Mouse (Mus musculus) MEL (cell line): ENCODE results near the gene Egflam. TPM values are rescaled to one million over a fixed set of nuclear protein-coding genes. Genes with fewer than 3 reads are reported as not detected.

Experiments
- DNase-seq: peaks from one replicate; pipeline ENCODE4 v3.0.0; 2011; ENCODE audit warnings: low read depth, low spot score
- H3K27ac ChIP-seq: 2 replicates; pipeline ENCODE4 v1.5.1; 2012; ENCODE audit warnings: low read depth, mild to moderate bottlenecking, control low read depth, low read length, moderate library complexity; ENCODE audit not compliant: control insufficient read depth
- H3K27me3 ChIP-seq, 2 experiments: fragments of 150-350 bp in 1 of 2; sonication (generic) in 1 of 2; 2 replicates each; pipeline ENCODE4 v1.6.1; 2012; ENCODE audit warnings: low read length in 2 of 2, mild to moderate bottlenecking in 2 of 2, improper control_type of control experiment in 1 of 2, moderate library complexity in 1 of 2; ENCODE audit not compliant: insufficient read depth in 2 of 2, control insufficient read depth in 1 of 2
- H3K36me3 ChIP-seq, 2 experiments: 2 replicates each; pipeline ENCODE4 v1.6.1; 2012 to 2014; ENCODE audit warnings: low read length in 2 of 2, improper control_type of control experiment in 1 of 2, inconsistent platforms in 1 of 2, mild to moderate bottlenecking in 1 of 2; ENCODE audit not compliant: insufficient read depth in 2 of 2, control insufficient read depth in 1 of 2
- H3K4me1 ChIP-seq, 2 experiments: fragments of 150-350 bp in 1 of 2; sonication (generic) in 1 of 2; 2 replicates each; pipeline ENCODE4 v1.6.1; 2012; ENCODE audit warnings: low read length in 2 of 2, improper control_type of control experiment in 1 of 2, mild to moderate bottlenecking in 1 of 2; ENCODE audit not compliant: insufficient read depth in 2 of 2, control insufficient read depth in 1 of 2
- H3K4me3 ChIP-seq, 2 experiments: fragments of 150-350 bp in 1 of 2; sonication (generic) in 1 of 2; 2 replicates each; pipeline ENCODE4 v1.5.1; 2012; ENCODE audit warnings: low read depth in 2 of 2, low read length in 2 of 2, mild to moderate bottlenecking in 2 of 2, moderate library complexity in 2 of 2, control low read depth in 1 of 2, improper control_type of control experiment in 1 of 2; ENCODE audit not compliant: control insufficient read depth in 1 of 2, insufficient read depth in 1 of 2
- H3K79me2 ChIP-seq: 2 replicates; pipeline ENCODE4 v1.6.1; 2012; ENCODE audit warnings: mild to moderate bottlenecking, low read length, moderate library complexity; ENCODE audit not compliant: control insufficient read depth, poor library complexity, insufficient read depth
- H3K9ac ChIP-seq: 2 replicates; pipeline ENCODE4 v1.6.1; 2012; ENCODE audit warnings: low read depth, mild to moderate bottlenecking, control low read depth, low read length, moderate library complexity; ENCODE audit not compliant: control insufficient read depth, poor library complexity, severe bottlenecking
- H3K9me3 ChIP-seq: fragments of 150-350 bp; sonication (generic); replicated peaks from 2 replicates; pipeline ENCODE4 v1.6.1; 2012; ENCODE audit warnings: mild to moderate bottlenecking, low read length, improper control_type of control experiment, moderate library complexity; ENCODE audit not compliant: insufficient read depth
- CHD1 ChIP-seq: IDR thresholded peaks from 2 replicates; pipeline ENCODE4 v1.6.1; 2012; ENCODE audit warnings: low read depth, mild to moderate bottlenecking, inconsistent platforms, low read length, improper control_type of control experiment
- CTCF ChIP-seq, 3 experiments: IDR thresholded peaks in 2 of 3; conservative IDR thresholded peaks in 1 of 3; 2 replicates each; pipeline ENCODE4 v1.5.1; 2011 to 2012; ENCODE audit warnings: low read length in 3 of 3, low read depth in 2 of 3, mild to moderate bottlenecking in 2 of 3, improper control_type of control experiment in 1 of 3, inconsistent platforms in 1 of 3, mixed read lengths in 1 of 3, moderate library complexity in 1 of 3; ENCODE audit not compliant: control insufficient read depth in 1 of 3, insufficient read depth in 1 of 3, poor library complexity in 1 of 3, severe bottlenecking in 1 of 3
- E2F4 ChIP-seq: IDR thresholded peaks from 2 replicates; pipeline ENCODE4 v1.6.1; 2011; ENCODE audit warnings: low read depth, low read length, improper control_type of control experiment, borderline replicate concordance
- ELF1 ChIP-seq: IDR thresholded peaks from 2 replicates; pipeline ENCODE4 v1.6.1; 2014; ENCODE audit warnings: low read depth, mild to moderate bottlenecking, inconsistent platforms, low read length, improper control_type of control experiment, moderate library complexity
- EP300 ChIP-seq, 2 experiments: IDR thresholded peaks; 2 replicates each; pipeline ENCODE4 v1.6.1; 2011; ENCODE audit warnings: improper control_type of control experiment in 2 of 2, low read length in 2 of 2, low read depth in 1 of 2, mild to moderate bottlenecking in 1 of 2
- ETS1 ChIP-seq: IDR thresholded peaks from 2 replicates; pipeline ENCODE4 v1.6.1; 2012; ENCODE audit warnings: low read depth, mild to moderate bottlenecking, inconsistent platforms, low read length, improper control_type of control experiment, moderate library complexity
- GATA1 ChIP-seq: IDR thresholded peaks from 2 replicates; pipeline ENCODE4 v1.6.1; 2011; ENCODE audit warnings: low read depth, low read length, improper control_type of control experiment
- HCFC1 ChIP-seq: IDR thresholded peaks from 2 replicates; pipeline ENCODE4 v1.6.1; 2012; ENCODE audit warnings: low read depth, mild to moderate bottlenecking, inconsistent platforms, low read length, improper control_type of control experiment, moderate library complexity
- KAT2A ChIP-seq: conservative IDR thresholded peaks from 2 replicates; pipeline ENCODE4 v1.6.1; 2012; ENCODE audit warnings: low read depth, low read length, improper control_type of control experiment, inconsistent platforms
- MAX ChIP-seq: IDR thresholded peaks from 2 replicates; pipeline ENCODE4 v1.6.1; 2011; ENCODE audit warnings: low read length, improper control_type of control experiment
- MEF2A ChIP-seq: IDR thresholded peaks from 2 replicates; pipeline ENCODE4 v1.6.1; 2014; ENCODE audit warnings: low read depth, mild to moderate bottlenecking, inconsistent platforms, low read length, improper control_type of control experiment; ENCODE audit not compliant: poor library complexity, insufficient replicate concordance, severe bottlenecking; ENCODE audit errors: extremely low read depth
- MXI1 ChIP-seq: IDR thresholded peaks from 2 replicates; pipeline ENCODE4 v1.6.1; 2011; ENCODE audit warnings: mild to moderate bottlenecking, low read depth, low read length, improper control_type of control experiment
- NRF1 ChIP-seq: IDR thresholded peaks from 2 replicates; pipeline ENCODE4 v1.6.1; 2014; ENCODE audit warnings: low read depth, mild to moderate bottlenecking, inconsistent platforms, low read length, improper control_type of control experiment, moderate library complexity; ENCODE audit not compliant: poor library complexity, insufficient read depth, severe bottlenecking
- POLR2AphosphoS5 ChIP-seq: IDR thresholded peaks from 2 replicates; pipeline ENCODE4 v1.6.1; 2012; ENCODE audit warnings: low read depth, borderline replicate concordance, mild to moderate bottlenecking, inconsistent platforms, low read length, moderate library complexity, mixed read lengths
- RAD21 ChIP-seq: IDR thresholded peaks from 2 replicates; pipeline ENCODE4 v1.6.1; 2011; ENCODE audit warnings: mild to moderate bottlenecking, low read depth, low read length, improper control_type of control experiment
- RCOR1 ChIP-seq: IDR thresholded peaks from 2 replicates; pipeline ENCODE4 v1.6.1; 2012; ENCODE audit warnings: low read depth, mild to moderate bottlenecking, inconsistent platforms, low read length, improper control_type of control experiment
- SIN3A ChIP-seq: IDR thresholded peaks from 2 replicates; pipeline ENCODE4 v1.6.1; 2012; ENCODE audit warnings: low read length, improper control_type of control experiment, inconsistent platforms
- TAL1 ChIP-seq: IDR thresholded peaks from 2 replicates; pipeline ENCODE4 v1.6.1; 2012; ENCODE audit warnings: mild to moderate bottlenecking, inconsistent platforms, low read length, moderate library complexity, mixed read lengths
- TBP ChIP-seq: IDR thresholded peaks from 2 replicates; pipeline ENCODE4 v1.8.0; 2011; ENCODE audit warnings: low read depth, low read length, improper control_type of control experiment
- UBTF ChIP-seq: IDR thresholded peaks from 2 replicates; pipeline ENCODE4 v1.6.1; 2012; ENCODE audit warnings: low read depth, mild to moderate bottlenecking, inconsistent platforms, low read length, improper control_type of control experiment, moderate library complexity, borderline replicate concordance; ENCODE audit not compliant: insufficient read depth
- ZC3H11A ChIP-seq: IDR thresholded peaks from 2 replicates; pipeline ENCODE4 v1.6.1; 2012; ENCODE audit warnings: low read depth, mild to moderate bottlenecking, inconsistent platforms, low read length, improper control_type of control experiment
- ZNF384 ChIP-seq: IDR thresholded peaks from 2 replicates; pipeline ENCODE4 v1.6.1; 2012; ENCODE audit warnings: low read depth, mild to moderate bottlenecking, inconsistent platforms, low read length, improper control_type of control experiment
- polyA plus RNA-seq, 2 experiments: library from polyadenylated mRNA; stranded (reverse) in 1 of 2; unstranded in 1 of 2; fragments of >175 nt in 1 of 2; fragments of >200 nt in 1 of 2; gene quantifications; 2 replicates each; pipeline versions ENCODE4 v1.2.1 to v1.2.4; 2012; ENCODE audit warnings: low replicate concordance in 2 of 2, low read depth in 1 of 2; ENCODE audit not compliant: insufficient read length in 2 of 2, insufficient read depth in 1 of 2, missing spikeins in 1 of 2
- total RNA-seq: library from RNA; depleted of rRNA; stranded (reverse); fragments of 300-350 nt; gene quantifications from 2 replicates; pipeline ENCODE4 v1.2.3, GENCODE M21; 2012

Gene Egflam
- total and polyA plus RNA-seq, 3 experiments = not detected

GRCm38 (mm10) chr15:7206110-7206509 is 192.1 kb downstream of the Egflam start:
- Histone ChIP-seq H3K36me3 (no peaks in the 10 kb centered on the region), H3K27me3 (no peaks in the 10 kb centered on the region), H3K4me1 (no peaks in the 10 kb centered on the region), H3K9me3 (no peaks in the 10 kb centered on the region), H3K79me2 (no peaks in the 10 kb centered on the region), H3K4me3 (no peak overlapping the region), H3K9ac (no peak overlapping the region), H3K27ac (no peak overlapping the region)
- TF ChIP-seq NRF1 (no peak), MAX (no peak), SIN3A (no peak), CTCF (IDR thresholded peaks at IDR 0.05 in 2 of 3, conservative IDR thresholded peaks at IDR 0.05 in 1 of 3; ENCODE audit: control insufficient read depth in 1 of 3, insufficient read depth in 1 of 3, low read depth in 2 of 3, low read length in 3 of 3, poor library complexity in 1 of 3, severe bottlenecking in 1 of 3) (no peak), GATA1 (no peak)
- no peak for DNase-seq

- no peak for DNase-seq
- H3K27ac ChIP-seq = no peak overlapping the region
- H3K27me3 ChIP-seq = no peaks in the 10 kb centered on the region
- H3K4me3 ChIP-seq = no peak overlapping the region
- no peaks in the 10 kb centered on the region for H3K4me1 ChIP-seq
- TF ChIP-seq ZNF384 (no peak), EP300 (IDR thresholded peaks at IDR 0.05; ENCODE audit: low read depth in 1 of 2, low read length in 2 of 2) (no peak)
- H3K9ac ChIP-seq = no peak overlapping the region
- H3K9me3 ChIP-seq = no peaks in the 10 kb centered on the region
- no peaks in the 10 kb centered on the region for H3K79me2 ChIP-seq
- H3K36me3 ChIP-seq = no peaks in the 10 kb centered on the region
Measured at GRCm38 (mm10) chr15:7204917-7205316, 193.3 kb downstream of the Egflam start.

GRCm38 (mm10) chr15:7203606-7204330 is 194.4 kb downstream of the Egflam start:
- Histone ChIP-seq H3K27ac (no peak overlapping the region), H3K4me1 (no peaks in the 10 kb centered on the region), H3K36me3 (no peaks in the 10 kb centered on the region), H3K9me3 (no peaks in the 10 kb centered on the region), H3K27me3 (no peaks in the 10 kb centered on the region), H3K79me2 (no peaks in the 10 kb centered on the region), H3K4me3 (no peak overlapping the region), H3K9ac (no peak overlapping the region)
- DNase-seq = no peak
- TF ChIP-seq UBTF = no peak
- no peak for TF ChIP-seq POLR2AphosphoS5
- no peak for TF ChIP-seq CHD1
- TF ChIP-seq MEF2A = no peak
- TF ChIP-seq TBP = no peak
- TF ChIP-seq CTCF (IDR thresholded peaks at IDR 0.05 in 2 of 3, conservative IDR thresholded peaks at IDR 0.05 in 1 of 3; ENCODE audit: control insufficient read depth in 1 of 3, insufficient read depth in 1 of 3, low read depth in 2 of 3, low read length in 3 of 3, poor library complexity in 1 of 3, severe bottlenecking in 1 of 3) = no peak
- no peak for TF ChIP-seq RAD21
- TF ChIP-seq ZC3H11A = no peak
- TF ChIP-seq SIN3A = no peak
- TF ChIP-seq ETS1 = no peak
- TF ChIP-seq ELF1 = no peak
- TF ChIP-seq E2F4 = no peak
- TF ChIP-seq HCFC1 = no peak
- no peak for TF ChIP-seq RCOR1
- TF ChIP-seq NRF1 = no peak
- TF ChIP-seq ZNF384 = no peak
- no peak for TF ChIP-seq TAL1
- no peak for TF ChIP-seq KAT2A
- TF ChIP-seq MXI1 = no peak
